Mouse (Mus musculus) large intestine, adult 2 months (tissue): ENCODE data around the gene Thada. TPM values are rescaled to one million over a fixed set of nuclear protein-coding genes. Genes with fewer than 3 reads are reported as not detected.
"Not testable (repeated sequence)": the region's sequence is repeated elsewhere in the genome, so short reads cannot be mapped to it uniquely, and the experiment has no call there.

Experiments
- DNase-seq: peaks from one replicate; pipeline ENCODE4 v3.0.0-alpha.2; 2012; ENCODE audit warnings: low read depth, low spot score
- WGBS: fragments of 180-500 bp; shearing (Covaris S2); methylation state at CpG from one replicate; pipeline ENCODE4 v1.1.7; 2018; 5-methylcytosine and 5-hydroxymethylcytosine counted together
- polyA plus RNA-seq: library from polyadenylated mRNA; depleted of rRNA; stranded (reverse); fragments of >200 nt; gene quantifications from 2 replicates; pipeline ENCODE4 v1.2.3, GENCODE M21; 2012

Thada gene
- polyA plus RNA-seq, 1 experiment: 4.4 TPM

DNA sequence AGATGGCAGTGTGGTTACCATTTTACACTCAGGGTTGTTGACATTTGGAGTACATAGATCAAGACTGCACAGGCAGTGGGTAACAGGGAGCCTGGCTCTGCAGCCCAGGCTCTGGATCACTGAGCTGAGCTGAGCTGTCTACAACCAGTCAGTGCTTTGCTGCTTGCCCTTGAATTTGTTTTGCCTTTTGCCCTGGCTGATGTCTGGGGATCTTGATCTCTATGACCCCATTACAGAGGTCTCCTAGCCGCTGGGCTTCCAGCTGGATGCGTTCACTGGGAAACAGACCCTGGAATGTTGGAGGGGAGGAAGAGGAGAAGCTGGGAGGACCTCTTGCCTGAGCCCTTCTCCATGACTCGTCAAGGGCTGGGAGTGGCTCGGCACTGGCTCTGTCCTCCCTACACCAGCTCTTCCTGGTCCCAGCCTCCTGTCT is 268.1 kb downstream of the Thada start:
- no peak for DNase-seq
- 61% methylated on average over 4 of the region's 4 CpGs for WGBS

DNA sequence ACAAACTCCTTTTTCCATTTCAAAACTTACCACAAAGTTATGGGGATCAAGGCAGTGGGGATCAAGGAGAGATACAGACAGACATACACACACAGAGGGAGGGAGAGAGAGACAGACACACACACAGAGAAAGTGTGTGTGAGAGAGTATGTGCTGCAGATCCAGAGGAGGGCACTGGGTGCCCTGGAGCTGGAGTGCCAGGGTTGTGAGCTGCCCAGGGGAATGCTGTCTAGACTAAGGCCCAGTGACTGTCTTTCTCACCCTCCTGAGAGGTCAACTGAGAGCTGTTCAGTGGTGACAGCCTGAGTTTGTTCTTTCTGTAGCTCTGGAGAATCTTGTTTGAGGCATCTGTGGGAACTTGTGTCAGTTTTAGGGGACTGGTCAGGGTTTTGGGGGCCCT is 269.7 kb downstream of the Thada start:
- no peak for DNase-seq

DNA sequence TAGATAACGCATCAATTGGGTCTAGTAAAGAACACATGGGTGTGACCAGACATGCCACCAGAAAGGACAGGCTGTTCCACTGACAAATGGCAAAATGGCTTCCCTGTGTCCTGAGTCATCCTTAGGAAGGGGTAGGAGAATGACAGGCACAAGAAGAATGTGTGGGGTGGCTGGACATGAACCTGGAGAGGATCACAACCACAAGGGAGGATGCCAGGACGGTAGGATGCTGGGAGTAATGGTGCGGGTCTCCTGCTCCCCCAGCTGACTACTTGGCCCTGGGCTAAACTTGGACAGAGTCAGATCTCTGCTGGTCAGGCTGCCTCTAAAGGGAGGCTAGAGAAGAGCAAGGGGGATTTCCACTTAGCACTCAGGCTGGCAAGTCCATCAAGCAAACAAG is 270.2 kb downstream of the Thada start:
- no peak for DNase-seq
- WGBS: 81% methylated on average over 3 of the region's 3 CpGs

DNA sequence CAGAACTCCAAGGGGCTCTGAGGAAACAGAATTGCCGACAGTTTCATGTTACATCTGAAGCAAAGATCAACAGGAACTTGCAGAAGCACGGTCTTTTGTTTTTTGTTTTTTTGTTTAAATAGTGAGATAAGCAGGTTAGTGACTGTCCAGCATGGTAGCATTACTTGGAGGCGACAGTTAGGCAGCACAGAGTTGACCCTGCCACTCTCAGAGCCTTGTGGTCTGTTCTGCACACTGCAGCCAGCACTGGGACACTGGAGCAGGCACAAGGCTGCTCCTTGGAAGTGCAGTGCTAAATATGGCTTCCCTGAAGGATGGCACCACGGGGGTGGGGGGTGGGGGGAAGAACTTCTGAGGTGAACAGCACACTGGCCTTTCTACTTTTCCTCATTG is 271.0 kb downstream of the Thada start:
- WGBS: 61% methylated on average over 4 of the region's 4 CpGs
- DNase-seq: no peak

DNA sequence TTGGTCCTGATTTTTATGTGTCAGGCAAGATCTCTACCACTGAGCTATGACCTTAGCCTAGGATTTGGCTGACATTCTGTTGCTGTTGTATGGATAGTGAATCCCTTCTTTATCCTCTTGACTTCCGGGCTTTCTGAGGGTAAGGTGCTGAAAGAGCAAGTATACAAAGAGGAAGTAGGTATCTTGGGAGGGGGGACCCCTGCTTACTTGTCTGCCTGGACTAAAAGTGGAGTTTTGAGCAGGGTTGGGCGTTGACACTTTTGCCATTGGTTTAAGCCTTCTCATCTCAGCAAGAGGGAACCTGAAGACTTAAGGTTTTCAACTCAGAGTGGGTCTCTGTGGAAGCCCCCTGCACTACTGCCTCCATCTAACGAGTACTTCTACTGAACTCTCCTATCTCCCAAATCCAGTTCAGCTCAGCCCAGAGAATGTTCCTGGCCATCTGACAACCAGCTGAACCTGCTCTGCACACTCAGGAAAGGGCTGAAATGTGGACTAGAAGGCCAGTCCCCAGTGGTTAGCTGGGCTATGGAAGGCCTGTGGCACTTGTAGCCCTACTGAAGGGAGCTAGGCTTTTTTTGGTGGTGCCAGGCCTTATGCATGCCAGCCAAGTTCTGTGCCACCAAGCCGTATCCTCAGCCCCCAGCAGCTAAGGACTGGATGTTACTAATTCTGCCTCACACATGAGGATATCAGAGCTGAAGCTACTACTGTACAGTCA is 271.6 kb downstream of the Thada start:
- 88% methylated on average over 4 of the region's 4 CpGs for WGBS
- DNase-seq: no peak

DNA sequence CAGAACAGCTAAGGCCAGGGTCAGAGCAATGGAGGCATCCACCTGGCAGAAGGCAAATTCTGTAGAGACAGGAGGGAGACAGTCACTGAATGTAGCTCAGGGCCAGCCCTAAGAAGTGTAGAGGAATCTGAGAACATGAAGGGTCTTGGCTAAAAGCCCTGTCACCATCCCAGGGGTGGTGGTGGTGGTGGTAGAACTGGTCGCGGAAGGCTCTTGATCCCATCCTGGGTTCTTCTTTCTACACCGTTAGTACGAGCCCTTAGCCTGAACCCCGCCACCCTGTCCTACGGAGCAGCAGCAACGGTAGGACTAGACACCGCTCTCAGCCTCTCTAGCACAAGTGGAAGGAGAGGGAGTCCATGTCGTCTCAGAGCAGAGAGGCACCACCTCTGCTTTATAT is 272.6 kb downstream of the Thada start:
- 93% methylated on average over 9 of the region's 9 CpGs for WGBS

GRCm38 (mm10) chr17:84191946-84192345 is 274.1 kb downstream of the Thada start:
- DNase-seq: no peak
- 87% methylated on average over 4 of the region's 4 CpGs for WGBS

More for the DNA sequence above, 272.6 kb downstream of the Thada start:
- DNase-seq: no peak

GRCm38 (mm10) chr17:84190885-84191284 is 275.1 kb downstream of the Thada start:
- WGBS: 16% methylated on average over 8 of the region's 8 CpGs

GRCm38 (mm10) chr17:84189127-84189854 is 276.7 kb downstream of the Thada start:
- DNase-seq: no peak
- WGBS: 37% methylated on average over 5 of the region's 5 CpGs

More at GRCm38 (mm10) chr17:84190885-84191284, 275.1 kb downstream of the Thada start:
- DNase-seq: no peak

DNA sequence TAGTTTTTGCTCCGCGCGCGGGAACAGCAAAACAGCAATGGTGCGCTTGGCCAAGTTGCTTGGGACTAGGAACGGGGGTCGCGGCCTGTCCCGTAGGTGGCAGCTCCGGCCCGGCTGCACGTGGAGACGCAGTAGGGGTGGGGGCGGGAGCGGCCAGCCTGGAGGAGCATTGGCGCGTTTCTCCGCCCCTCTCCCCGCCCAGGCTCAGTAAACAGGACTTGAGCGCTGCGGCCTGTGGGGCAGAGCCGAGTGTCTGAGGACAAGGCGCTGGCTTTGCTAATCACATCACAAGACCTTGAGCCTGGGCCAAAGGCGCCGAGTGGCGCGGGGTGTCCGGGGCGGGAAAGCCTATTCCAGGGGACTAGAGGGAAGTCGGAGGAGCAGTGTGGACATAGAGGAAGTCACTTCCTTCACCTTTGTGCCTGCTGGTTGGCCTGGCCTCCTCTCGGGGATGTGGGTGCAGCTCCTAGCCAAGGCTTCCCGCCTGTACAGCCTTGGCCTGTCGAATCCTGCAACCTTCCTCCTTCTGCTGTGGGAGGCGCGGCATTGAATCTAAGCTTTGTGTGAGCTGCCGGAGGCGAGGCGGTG is 277.5 kb downstream of the Thada start:
- peak; percentile 93 for DNase-seq
- under 1% methylated on average over 38 of the region's 38 CpGs for WGBS

GRCm38 (mm10) chr17:84187727-84188373 is 278.2 kb downstream of the Thada start, which contains the start of gene Zfp36l2:
Gene Zfp36l2 (minus strand): TSS chr17:84187947.
- WGBS: under 1% methylated on average over 72 of the region's 76 CpGs
- DNase-seq: no peak

- not testable (repeated sequence) for DNase-seq
- WGBS: under 1% methylated on average over 16 of the region's 37 CpGs
Observed at GRCm38 (mm10) chr17:84187264-84187663, 278.7 kb downstream of the Thada start.

GRCm38 (mm10) chr17:84186451-84187202 is 279.4 kb downstream of the Thada start:
- WGBS: under 1% methylated on average over 80 of the region's 80 CpGs
- DNase-seq: no peak

GRCm38 (mm10) chr17:84185581-84186450 is 280.2 kb downstream of the Thada start:
- no peak for DNase-seq
- WGBS: under 1% methylated on average over 108 of the region's 108 CpGs

DNA sequence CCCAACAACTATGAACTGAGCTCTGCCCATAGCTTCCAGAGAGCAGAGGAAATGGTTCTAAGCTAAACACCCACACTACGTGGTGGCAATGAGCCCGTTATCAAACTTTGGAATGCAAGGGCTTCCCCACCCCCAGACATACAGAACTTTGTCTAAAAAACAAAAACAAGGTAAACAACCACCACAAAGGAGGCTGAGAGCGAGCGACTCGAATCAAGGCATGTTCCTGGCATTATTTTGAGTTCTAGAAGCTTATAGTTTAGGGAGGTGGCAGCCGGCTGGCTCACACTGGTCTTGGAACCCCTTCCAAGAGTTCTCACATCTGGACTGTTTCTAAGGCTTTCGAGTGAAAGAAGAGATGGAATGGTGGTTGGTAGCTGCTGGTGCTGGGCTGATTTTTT is 281.0 kb downstream of the Thada start:
- WGBS: 4% methylated on average over 7 of the region's 7 CpGs

GRCm38 (mm10) chr17:84183291-84183781 is 282.7 kb downstream of the Thada start:
- DNase-seq: no peak
- WGBS: under 1% methylated on average over 12 of the region's 12 CpGs

More for the DNA sequence above, 281.0 kb downstream of the Thada start:
- DNase-seq: no peak

- DNase-seq: no peak
Observed at GRCm38 (mm10) chr17:84182311-84183271, 283.4 kb downstream of the Thada start.

More at GRCm38 (mm10) chr17:84182311-84183271, 283.4 kb downstream of the Thada start:
- WGBS: 7% methylated on average over 16 of the region's 16 CpGs
